Mouse (Mus musculus) cerebellum, adult 2 months (tissue): Measurements from ENCODE around the gene Uimc1. TPM values are rescaled to one million over a fixed set of nuclear protein-coding genes. Genes with fewer than 3 reads are reported as not detected.
A peak's percentile ranks its signal among the peaks of the same experiment; 100 is the strongest.

Experiments used
- DNase-seq, 2 experiments: peaks; one replicate each; pipeline ENCODE4 v3.0.0; 2021
- H3K27ac ChIP-seq: fragments of 200-500 bp; 2 replicates; pipeline ENCODE4 v1.5.1; 2012; ENCODE audit warnings: low read length, control low read depth, inconsistent platforms; ENCODE audit not compliant: insufficient read depth
- H3K27me3 ChIP-seq: fragments of 200-500 bp; 2 replicates; pipeline ENCODE4 v1.6.1; 2012; ENCODE audit warnings: inconsistent platforms, mild to moderate bottlenecking, low read length, moderate library complexity; ENCODE audit not compliant: control insufficient read depth, insufficient read depth
- H3K4me1 ChIP-seq: fragments of 200-500 bp; 2 replicates; pipeline ENCODE4 v1.6.1; 2011; ENCODE audit warnings: low read length; ENCODE audit not compliant: control insufficient read depth, insufficient read depth
- H3K4me3 ChIP-seq: fragments of 200-500 bp; replicated peaks from 2 replicates; pipeline ENCODE3; 2011; ENCODE audit warnings: mild to moderate bottlenecking, low read depth, low read length, control low read depth; ENCODE audit not compliant: insufficient read depth
- CTCF ChIP-seq: fragments of 200-500 bp; IDR thresholded peaks from 2 replicates; pipeline ENCODE4 v1.5.1; 2011; ENCODE audit warnings: low read depth, mild to moderate bottlenecking, control low read depth, low read length, moderate library complexity, borderline replicate concordance; ENCODE audit not compliant: insufficient read depth
- POLR2A ChIP-seq: fragments of 200-500 bp; IDR thresholded peaks from 2 replicates; pipeline ENCODE4 v1.6.1; 2011; ENCODE audit warnings: low read length, control low read depth, borderline replicate concordance; ENCODE audit not compliant: insufficient read depth
- whole genome bisulfite sequencing: fragments of 180-500 bp; shearing (Covaris S2); methylation state at CpG from one replicate; pipeline ENCODE4 v1.1.7; 2018; 5-methylcytosine and 5-hydroxymethylcytosine counted together
- polyA plus RNA-seq: library from polyadenylated mRNA; depleted of rRNA; stranded (reverse); fragments of >200 nt; gene quantifications from 2 replicates; pipeline ENCODE4 v1.2.3, GENCODE M21; 2012; rRNA removed

Uimc1 gene
- polyA plus RNA-seq, 1 experiment: 24.0 TPM

DNA sequence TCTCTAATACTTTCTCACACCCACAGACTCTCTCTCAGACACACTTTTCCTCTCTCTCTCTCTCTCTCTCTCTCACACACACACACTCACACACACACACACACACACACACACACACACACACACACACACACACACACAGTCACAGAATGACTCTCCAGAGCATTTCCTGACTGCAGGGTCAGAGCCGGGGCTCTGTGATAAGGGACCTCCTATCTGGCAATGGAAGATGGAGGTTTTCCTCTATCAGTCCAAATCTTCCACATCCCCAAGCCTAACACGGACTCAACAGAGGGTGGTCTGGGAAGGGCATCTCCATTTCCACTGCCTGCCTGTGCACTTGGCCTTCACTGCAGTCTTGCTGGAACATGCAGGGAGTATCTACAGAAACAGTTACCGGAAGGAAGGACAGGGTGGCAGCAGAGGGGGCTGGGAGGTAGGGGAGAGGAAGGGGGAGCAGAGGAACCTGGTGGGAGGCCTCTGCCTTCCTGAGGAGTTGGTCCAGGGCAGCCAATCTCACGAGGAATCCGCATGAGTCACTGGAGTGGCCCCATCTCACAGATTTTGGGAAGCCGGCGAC, 111.8 kb downstream of the Uimc1 start:
- Histone ChIP-seq H3K27me3 (no peaks in the 10 kb centered on the region), H3K27ac (no peak overlapping the region), H3K4me1 (peaks cover 49% of the 10 kb centered on the region), H3K4me3 (no peak overlapping the region)
- WGBS: 41% methylated on average over 7 of the region's 7 CpGs
- DNase-seq: no peak
- TF ChIP-seq POLR2A: no peak
- TF ChIP-seq CTCF: no peak

DNA sequence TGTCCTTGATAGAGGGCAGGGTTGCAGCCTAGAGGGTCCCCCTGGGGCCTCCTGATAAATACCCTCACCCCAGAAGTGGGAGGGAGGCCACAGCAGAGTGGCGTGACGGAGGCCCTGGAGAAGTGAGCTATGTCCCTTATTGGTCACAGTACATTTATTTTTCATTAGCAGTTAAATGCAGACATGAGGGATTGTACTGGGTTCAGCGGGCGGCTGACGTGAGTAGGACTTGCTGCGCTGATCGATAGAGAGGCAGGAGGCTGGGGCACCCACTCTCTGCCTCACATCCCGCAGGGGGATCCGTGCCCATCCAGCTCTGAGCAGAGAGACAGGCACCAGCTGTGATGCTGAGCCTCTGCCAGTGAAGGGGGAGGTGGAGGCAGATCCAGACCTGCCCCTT, 112.7 kb downstream of the Uimc1 start:
- Histone ChIP-seq H3K4me1 (peaks cover 44% of the 10 kb centered on the region), H3K27ac (no peak overlapping the region), H3K4me3 (no peak overlapping the region), H3K27me3 (no peaks in the 10 kb centered on the region)
- 67% methylated on average over 9 of the region's 9 CpGs for WGBS
- DNase-seq: no peak
- TF ChIP-seq CTCF: no peak
- no peak for TF ChIP-seq POLR2A

DNA sequence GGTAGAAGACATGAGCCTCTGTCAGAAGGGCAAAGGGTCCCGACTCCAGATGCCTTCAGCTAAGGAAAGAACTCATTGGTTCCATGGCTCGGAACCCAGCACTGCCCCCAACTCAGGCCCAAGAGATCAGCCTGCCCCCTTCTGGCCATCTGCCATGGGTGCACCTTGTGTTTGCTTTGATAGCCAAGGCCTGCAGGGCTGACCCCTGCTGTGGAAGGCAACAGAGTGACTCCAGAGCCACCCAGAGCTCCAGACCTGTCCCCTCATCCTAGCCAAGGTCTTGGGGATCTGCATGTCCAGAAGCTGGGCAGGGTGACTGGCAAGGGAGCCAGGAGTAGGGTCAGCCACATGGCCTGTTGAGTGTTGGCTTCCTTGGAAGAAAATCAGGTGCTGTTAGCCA, 116.5 kb downstream of the Uimc1 start:
- Histone ChIP-seq H3K4me1 (peaks cover 61% of the 10 kb centered on the region), H3K27me3 (no peaks in the 10 kb centered on the region), H3K27ac (no peak overlapping the region), H3K4me3 (no peak overlapping the region)
- DNase-seq: peak in 1 of 2 experiments; percentile 44
- 77% methylated on average over 2 of the region's 2 CpGs for whole genome bisulfite sequencing
- peak; percentile 30; the same call in 1 of the 2 replicates for TF ChIP-seq CTCF
- TF ChIP-seq POLR2A: no peak

DNA sequence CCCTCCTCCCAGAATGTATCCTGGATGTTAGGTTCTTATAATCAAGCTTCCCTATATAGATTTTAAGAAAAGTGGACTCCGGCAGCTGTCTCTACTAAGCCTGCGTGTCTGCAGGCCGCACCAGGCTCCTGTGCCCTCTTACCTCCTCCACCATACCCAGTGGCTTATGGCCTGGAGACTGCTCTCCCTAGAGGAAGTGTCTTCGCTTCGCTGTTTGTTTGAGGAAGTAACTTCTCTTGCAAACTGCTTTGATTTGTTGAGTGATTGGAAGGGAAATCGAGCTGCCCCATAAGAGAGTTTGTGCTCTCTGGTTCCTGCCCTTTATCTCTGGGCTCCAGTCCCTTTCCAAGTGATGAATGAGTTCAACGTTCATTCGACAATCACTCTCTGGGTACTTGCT, 117.1 kb downstream of the Uimc1 start:
- WGBS: 93% methylated on average over 8 of the region's 8 CpGs

DNA sequence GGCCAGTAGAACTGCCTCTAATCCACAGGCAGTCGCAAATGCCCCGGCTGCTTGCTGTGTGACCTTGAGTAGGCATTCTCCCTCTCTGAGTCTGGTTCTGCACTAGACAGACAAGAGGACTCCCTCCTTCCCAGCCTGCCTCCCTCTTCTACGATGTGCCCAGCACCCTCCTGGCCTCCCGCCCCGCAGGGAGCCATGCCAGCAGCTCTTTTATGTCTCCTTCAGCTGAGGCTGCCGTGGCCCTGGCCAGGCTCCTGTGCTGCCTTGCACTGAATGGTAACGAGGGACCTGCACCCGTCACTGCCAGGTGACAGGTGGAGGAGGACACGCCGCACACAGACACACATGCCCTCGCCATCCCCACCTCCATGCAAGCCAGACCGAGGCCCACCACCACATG, 119.1 kb downstream of the Uimc1 start:
- Histone ChIP-seq H3K4me1 (peaks cover 71% of the 10 kb centered on the region), H3K27me3 (no peaks in the 10 kb centered on the region), H3K27ac (no peak overlapping the region), H3K4me3 (no peak overlapping the region)
- peak; percentile 51 to 64 for DNase-seq
- 27% methylated on average over 12 of the region's 12 CpGs for WGBS
- TF ChIP-seq CTCF (no peak), POLR2A (no peak)

More for the DNA sequence above, 117.1 kb downstream of the Uimc1 start:
- no peak for TF ChIP-seq CTCF
- TF ChIP-seq POLR2A: no peak
- H3K4me1 ChIP-seq: peaks cover 62% of the 10 kb centered on the region
- no peak for DNase-seq
- H3K27ac ChIP-seq: no peak overlapping the region
- H3K4me3 ChIP-seq: no peak overlapping the region
- H3K27me3 ChIP-seq: no peaks in the 10 kb centered on the region

DNA sequence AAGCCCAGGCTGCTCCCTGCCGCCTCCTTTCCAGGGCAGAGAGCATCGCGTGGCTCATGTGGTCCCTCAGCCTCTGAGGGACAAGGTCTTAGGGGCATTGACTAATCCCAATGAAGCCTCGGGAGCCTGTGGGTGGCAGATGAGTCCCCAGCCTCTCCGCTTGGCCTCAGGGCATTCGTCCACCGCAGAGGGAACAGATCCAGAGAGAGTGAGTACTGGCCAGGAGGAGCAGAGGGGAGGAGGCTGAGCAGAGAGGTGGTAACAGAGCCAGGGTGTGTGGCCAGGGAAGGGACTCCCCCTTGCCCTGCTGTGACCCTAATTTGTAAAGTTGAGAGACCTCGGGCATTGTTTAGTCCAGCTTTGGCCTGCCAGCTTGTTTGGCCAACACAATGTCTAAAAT, 121.3 kb downstream of the Uimc1 start:
- H3K27ac ChIP-seq: peak overlapping the region; percentile 0; the same call in 1 of the 2 replicates
- H3K27me3 ChIP-seq: no peaks in the 10 kb centered on the region
- peaks cover 73% of the 10 kb centered on the region for H3K4me1 ChIP-seq
- peak; percentile 77 for DNase-seq
- WGBS: 3% methylated on average over 8 of the region's 8 CpGs
- TF ChIP-seq POLR2A (no peak), CTCF (no peak)
- H3K4me3 ChIP-seq: no peak overlapping the region

Other genes with a start within 250 kb of the Uimc1 start
- gene Unc5a, start 150.9 kb downstream of the Uimc1 start, polyA plus RNA-seq: 37.7 and 41.0 TPM in 2 replicates
- 0.67 and 0.74 TPM in 2 replicates for gene Hk3, start 78.9 kb downstream of the Uimc1 start, polyA plus RNA-seq
- gene Zfp346, start 5.0 kb upstream of the Uimc1 start, polyA plus RNA-seq: 48.5 and 52.5 TPM in 2 replicates
- gene Gm17617, start 33.2 kb upstream of the Uimc1 start, polyA plus RNA-seq: not detected in 2 replicates
- 0.05 and 0.16 TPM in 2 replicates for gene Fgfr4, start 52.3 kb upstream of the Uimc1 start, polyA plus RNA-seq
- 47.5 and 49.5 TPM in 2 replicates for gene Nsd1, start 109.5 kb upstream of the Uimc1 start, polyA plus RNA-seq
- 186 and 191 TPM in 2 replicates for gene Prelid1, start 220.2 kb upstream of the Uimc1 start, polyA plus RNA-seq
- 146 and 148 TPM in 2 replicates for gene Rab24, start 221.6 kb upstream of the Uimc1 start, polyA plus RNA-seq
- 0.17 and 0.38 TPM in 2 replicates for gene Mxd3, start 229.5 kb upstream of the Uimc1 start, polyA plus RNA-seq